Mouse (Mus musculus) spleen, adult 2 months (tissue): Measurements from ENCODE around the gene Atg101.

ENCODE experiments used
- CTCF ChIP-seq: fragments of 200-500 bp; IDR thresholded peaks from 2 replicates; pipeline ENCODE4 v1.5.1; 2011; ENCODE audit warnings: mild to moderate bottlenecking, inconsistent platforms; ENCODE audit not compliant: insufficient read depth, insufficient read length, insufficient replicate concordance; ENCODE audit errors: extremely low read depth
- POLR2A ChIP-seq: fragments of 200-500 bp; IDR thresholded peaks from 2 replicates; pipeline ENCODE4 v1.6.1; 2011; ENCODE audit warnings: low read depth, low read length, inconsistent platforms

DNA sequence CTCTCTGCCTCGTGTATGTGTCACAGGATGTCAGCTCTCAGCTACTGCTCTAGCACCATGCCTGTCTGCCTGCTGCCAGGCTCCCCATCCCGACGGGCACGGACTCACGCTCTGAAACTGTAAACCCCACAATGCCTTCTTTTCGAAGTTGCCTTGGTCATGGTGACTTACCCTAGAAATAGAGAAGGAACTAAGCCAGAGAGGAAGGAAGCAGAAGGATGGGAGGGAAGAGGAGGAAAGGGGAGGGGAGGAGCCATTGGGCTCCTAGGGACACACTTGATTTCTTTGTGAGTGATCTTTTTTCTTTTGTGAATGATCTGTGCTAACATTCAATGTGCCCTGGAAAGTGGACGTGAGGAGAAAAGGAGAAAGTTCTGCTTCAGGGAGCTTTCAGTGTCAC, 13.9 kb downstream of the Atg101 start:
- TF ChIP-seq CTCF (no peak), POLR2A (no peak)
